Mouse (Mus musculus): ENCODE measurements around the gene Tmem200b.

Gene Tmem200b

GRCm38 (mm10) chr4:131950657-131951056, 29.1 kb downstream of the Tmem200b start:
- in situ Hi-C loops (cut with MseI, MboI) = no loop called here

- in situ Hi-C loops (cut with MseI, MboI) = no loop called here
Measured at GRCm38 (mm10) chr4:131957161-131957560, 35.6 kb downstream of the Tmem200b start.

- in situ Hi-C loops (cut with MseI, MboI) = no loop called here
Measured at GRCm38 (mm10) chr4:131968873-131969272, 47.3 kb downstream of the Tmem200b start.

- in situ Hi-C loops (cut with MseI, MboI) = loop anchor here in 1 of 2 experiments (10.0 kb wide), 1 partner anchor 114 kb away; no protein-coding TSS in a partner anchor
Measured at GRCm38 (mm10) chr4:131970244-131970853, 48.8 kb downstream of the Tmem200b start.

Data from mouse trophoblast stem cell (cell line).